Mouse (Mus musculus): ENCODE results near the gene Rsph1.
A peak's percentile ranks its signal among the peaks of the same experiment; 100 is the strongest.

The Rsph1 gene

GRCm38 (mm10) chr17:31303401-31303800 is 26.2 kb upstream of the Rsph1 start:
- DNase-seq = no peak

GRCm38 (mm10) chr17:31300736-31301135 is 23.6 kb upstream of the Rsph1 start:
- no peak for DNase-seq

GRCm38 (mm10) chr17:31299981-31300380 is 22.8 kb upstream of the Rsph1 start:
- DNase-seq = no peak

GRCm38 (mm10) chr17:31298419-31299209 is 21.4 kb upstream of the Rsph1 start:
- DNase-seq = no peak

GRCm38 (mm10) chr17:31297521-31297939 is 20.3 kb upstream of the Rsph1 start:
- DNase-seq = peak; percentile 36

- peak; percentile 75 for DNase-seq
These were observed 19.0 kb upstream of the Rsph1 start for GRCm38 (mm10) chr17:31295892-31296781.

- peak; percentile 62 for DNase-seq
These were observed 18.2 kb upstream of the Rsph1 start for GRCm38 (mm10) chr17:31295215-31295891.

GRCm38 (mm10) chr17:31294363-31295214 is 17.4 kb upstream of the Rsph1 start:
- no peak for DNase-seq

- peak; percentile 26 for DNase-seq
These were observed 13.7 kb upstream of the Rsph1 start for GRCm38 (mm10) chr17:31290859-31291258.

GRCm38 (mm10) chr17:31290311-31290710 is 13.1 kb upstream of the Rsph1 start:
- no peak for DNase-seq

- DNase-seq = no peak
These were observed 12.0 kb upstream of the Rsph1 start for GRCm38 (mm10) chr17:31288999-31289726.

GRCm38 (mm10) chr17:31287216-31287615 is 10.0 kb upstream of the Rsph1 start:
- DNase-seq = no peak

- DNase-seq = no peak
These were observed 9.3 kb upstream of the Rsph1 start, which contains the start of gene Slc37a1 for GRCm38 (mm10) chr17:31286492-31286891. Slc37a1 (plus strand) TSS chr17:31286792.

GRCm38 (mm10) chr17:31285867-31286266 is 8.7 kb upstream of the Rsph1 start:
- DNase-seq = no peak

- no peak for DNase-seq
These were observed 5.5 kb upstream of the Rsph1 start for GRCm38 (mm10) chr17:31282687-31283053.

GRCm38 (mm10) chr17:31281830-31282686 is 4.9 kb upstream of the Rsph1 start:
- DNase-seq = no peak

- no peak for DNase-seq
These were observed 3.1 kb upstream of the Rsph1 start for GRCm38 (mm10) chr17:31280269-31280668.

GRCm38 (mm10) chr17:31279541-31279940 is 2.4 kb upstream of the Rsph1 start:
- DNase-seq = no peak

- DNase-seq = no peak
These were observed 748 bp upstream of the Rsph1 start for GRCm38 (mm10) chr17:31277931-31278330.

GRCm38 (mm10) chr17:31276207-31276921 is 819 bp downstream of the Rsph1 start:
- DNase-seq = no peak
